Mouse (Mus musculus) retina, postnatal 7 days (tissue): ENCODE data around the gene Cog1.

Source experiments
- DNase-seq: peaks from one replicate; pipeline ENCODE4 v3.0.0-alpha.2; 2012; ENCODE audit warnings: low read depth, low spot score

The Cog1 gene

DNA sequence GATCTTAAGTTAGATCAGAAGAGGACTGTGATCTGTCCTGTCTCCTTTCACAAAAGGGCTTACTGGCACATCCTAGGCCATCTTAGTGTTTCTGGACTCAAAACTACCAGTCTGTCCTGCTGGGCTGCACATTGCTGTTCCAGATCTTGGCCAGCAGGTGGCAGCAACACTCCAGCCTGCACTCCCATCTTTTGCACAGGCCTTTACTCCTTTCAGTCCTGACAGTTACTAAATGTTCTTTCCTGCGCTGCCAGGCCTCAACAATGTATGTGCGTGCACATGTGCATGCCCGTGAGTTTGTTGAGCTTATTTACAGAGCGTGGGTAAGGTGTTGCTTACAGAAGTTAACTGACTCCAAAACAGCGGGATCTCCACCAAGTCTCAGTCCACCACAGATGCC, 54.8 kb downstream of the Cog1 start:
- DNase-seq, result peak; percentile 60

DNA sequence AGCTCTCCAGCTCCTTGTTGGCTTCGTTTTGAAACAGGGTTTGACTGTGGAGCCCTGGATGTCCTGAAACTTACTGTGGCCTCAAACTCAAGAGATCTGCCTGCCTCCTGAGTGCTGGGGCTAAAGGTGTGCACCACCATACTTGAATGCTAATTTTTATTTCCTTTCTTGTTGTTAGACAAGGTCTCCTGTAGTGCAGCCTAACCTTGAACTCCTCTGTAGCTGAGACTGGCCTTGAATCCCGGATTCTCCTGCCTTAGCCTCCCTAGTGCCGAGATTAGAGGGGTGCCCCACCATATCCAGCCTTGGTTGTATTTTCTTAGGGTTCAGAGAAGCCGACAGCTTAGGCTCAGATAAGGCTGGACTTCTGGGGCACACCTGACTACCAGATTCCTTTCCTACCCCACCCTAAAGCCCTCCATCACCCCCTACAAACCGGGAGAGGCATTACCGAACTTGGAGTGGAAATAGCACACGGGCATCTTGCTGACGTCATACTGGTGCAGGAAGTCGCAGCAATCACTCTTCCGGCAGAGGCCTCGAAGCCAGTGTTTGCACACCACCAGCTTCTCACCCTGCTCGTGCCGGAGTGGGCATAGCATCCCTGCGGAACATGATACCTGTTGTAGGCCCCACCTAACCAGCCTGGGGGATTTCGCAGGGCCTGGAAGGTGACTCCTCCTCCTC, 57.1 kb downstream of the Cog1 start:
- DNase-seq, result no peak

DNA sequence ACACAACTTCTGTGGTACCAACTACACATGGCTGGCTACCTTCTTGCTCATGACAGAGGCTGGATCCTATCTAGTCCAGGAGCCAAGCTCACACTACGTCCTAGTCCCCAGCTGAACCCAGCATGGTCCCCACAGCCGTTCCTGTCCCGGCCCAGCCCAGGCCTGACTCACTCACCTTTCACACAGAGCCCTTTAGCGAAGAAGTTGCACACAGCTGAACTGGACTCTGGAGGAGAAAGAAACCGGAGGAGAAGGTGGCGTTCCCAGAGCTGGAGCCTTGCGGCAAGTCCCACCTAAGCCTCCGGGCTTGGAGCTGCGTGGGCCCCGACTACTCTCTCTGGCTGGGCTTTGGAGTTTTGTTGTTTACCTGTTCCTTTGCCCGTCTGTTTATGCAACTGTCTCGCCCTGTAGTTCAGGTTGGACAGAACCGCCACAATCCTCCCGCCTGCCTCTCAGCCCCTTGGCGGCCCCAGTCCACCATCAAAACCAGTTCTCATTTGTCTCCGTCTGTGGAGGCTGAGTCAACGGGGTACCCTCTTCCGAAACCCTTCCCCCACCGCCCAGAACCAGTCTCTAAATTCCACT, 59.8 kb downstream of the Cog1 start:
- no peak for DNase-seq

DNA sequence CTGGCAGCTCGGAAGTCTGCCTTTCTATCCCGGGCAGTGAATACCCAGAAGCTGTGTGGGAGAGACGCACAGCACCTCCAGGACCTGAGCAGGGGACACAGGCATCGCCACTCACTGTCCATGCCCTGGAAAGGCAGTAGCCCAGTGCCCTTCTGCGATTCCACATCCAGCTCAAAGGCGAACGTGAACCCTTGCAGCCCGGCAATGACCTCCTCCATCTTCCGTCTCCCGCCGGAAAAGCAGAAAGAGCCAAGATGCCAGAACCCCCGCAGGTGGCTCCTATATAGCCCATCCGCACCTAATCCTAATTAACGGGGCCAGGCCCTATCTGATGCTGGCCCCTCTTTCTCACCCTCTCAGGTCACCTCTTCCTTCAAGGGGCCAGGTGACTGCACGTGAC, 60.3 kb downstream of the Cog1 start:
- no peak for DNase-seq

DNA sequence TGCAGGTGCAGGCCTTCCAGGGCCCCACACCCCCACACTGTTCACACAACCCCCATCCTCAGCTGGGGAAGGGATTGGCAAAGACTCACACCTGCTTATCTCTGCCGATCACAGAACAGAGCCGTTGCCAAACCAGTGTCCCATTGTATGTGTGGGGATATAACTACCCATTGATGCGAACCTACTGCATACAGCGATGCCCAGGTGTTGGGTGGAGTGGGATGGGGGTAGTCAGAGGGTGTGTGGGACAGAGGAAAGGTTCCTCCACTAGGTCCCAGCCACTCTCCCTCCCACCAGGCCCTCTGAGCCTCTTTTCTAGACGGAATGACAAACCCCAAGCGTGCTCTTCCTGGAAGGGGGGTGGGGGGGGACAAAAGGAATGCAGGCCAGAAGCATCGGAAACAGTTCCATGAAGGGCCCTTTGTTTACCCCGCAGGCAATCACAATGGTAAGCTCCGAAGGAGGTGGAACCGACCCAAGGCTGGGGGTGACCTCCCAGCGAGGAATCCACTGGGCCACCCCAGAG, 60.8 kb downstream of the Cog1 start, which contains the start of gene Cpsf4l:
Gene Cpsf4l, minus strand, starts transcription at position 287 of the 526 bp plus-strand sequence.
- DNase-seq, result no peak

DNA sequence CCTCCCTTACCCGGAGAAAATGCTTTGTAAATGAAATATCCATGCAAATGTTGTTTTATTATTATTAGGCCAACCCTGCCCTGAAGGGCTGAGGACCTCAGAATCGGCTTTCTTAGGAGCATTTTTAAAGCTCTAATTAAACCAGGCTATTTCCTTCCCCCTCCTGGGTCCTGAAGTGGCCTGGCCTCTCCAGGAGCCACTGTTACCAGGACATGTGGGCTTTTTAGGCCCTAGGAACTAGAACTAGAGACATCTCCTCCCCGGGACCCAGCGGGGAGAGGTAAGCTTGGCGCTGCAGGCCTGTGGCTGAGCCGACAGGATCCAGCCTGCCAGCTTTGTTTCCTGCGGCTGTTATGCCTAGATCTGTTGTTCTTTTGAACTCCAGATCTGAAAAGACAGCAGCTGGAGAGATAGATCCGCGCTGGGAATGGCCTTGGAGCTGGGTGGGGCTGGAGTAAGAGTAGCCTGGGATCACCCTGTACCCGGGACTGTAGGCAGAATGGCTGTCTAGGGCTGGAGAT, 61.3 kb downstream of the Cog1 start:
- no peak for DNase-seq

DNA sequence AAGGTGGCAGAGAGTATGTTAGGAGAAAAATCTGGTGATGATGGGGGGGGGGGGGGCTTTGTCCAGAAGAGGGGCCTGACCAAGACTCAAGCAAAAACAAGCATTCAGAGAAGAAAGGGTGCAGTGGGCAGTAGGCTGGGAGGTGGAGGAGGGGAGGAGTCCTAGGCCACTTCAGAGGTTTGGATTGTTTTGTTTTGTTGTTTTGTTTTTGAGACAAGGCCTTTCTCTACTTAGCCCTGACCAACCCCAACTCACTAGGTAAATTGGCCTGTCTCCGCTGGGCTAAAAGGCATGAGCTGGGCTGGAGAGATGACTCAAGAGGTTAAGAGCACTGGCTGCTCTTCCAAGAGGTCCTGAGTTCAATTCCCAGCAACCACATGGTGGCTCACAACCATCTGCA, 62.1 kb downstream of the Cog1 start:
- DNase-seq, result no peak

DNA sequence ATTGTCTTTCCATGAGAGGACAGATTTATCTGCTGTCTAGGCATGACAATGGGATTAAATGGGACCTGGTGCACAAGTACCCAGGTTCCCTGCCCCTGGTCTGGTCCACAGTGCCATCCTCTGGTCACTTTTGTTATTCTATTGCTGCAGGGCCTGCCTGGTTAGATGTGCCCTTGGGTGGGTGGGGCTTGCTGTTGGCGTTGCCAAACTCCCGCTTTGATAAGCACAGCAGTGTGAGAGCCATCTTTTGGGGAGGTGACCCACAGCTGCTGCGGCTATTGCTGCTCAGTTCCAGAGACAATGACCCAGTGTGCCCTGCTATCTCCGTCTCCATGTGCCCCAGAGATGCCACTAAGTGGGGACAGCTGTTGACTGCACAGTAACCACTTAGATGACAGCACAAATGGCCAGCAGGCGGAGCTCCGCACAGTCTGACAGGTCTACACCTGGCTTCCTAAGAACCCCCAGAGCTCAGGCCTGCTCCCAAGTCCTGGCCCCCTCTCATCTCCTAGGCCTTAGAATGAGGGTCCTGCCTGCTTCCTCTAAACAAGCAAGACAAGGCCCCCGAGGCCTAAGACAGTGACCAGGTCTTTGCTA, 66.2 kb downstream of the Cog1 start:
- no peak for DNase-seq

DNA sequence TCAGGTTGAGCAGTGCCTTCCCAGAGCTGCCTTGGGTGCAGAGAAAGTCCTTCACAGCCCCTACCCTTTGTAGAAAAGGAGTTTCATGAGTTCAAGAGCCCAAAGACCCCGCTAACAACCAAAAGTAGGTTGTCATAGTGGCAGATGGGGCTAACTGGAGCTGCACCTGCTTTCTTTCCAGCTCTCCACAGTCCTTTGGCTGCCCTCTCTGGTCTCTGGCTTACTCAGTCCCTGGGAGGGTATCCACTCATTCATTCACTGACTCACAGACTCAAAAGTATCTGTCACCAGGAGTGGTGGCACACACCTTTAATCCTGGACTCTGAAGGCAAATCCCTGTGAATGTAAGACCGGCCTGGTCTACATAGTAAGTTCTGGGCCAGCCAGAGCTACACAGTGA, 67.2 kb downstream of the Cog1 start:
- no peak for DNase-seq
